Mouse (Mus musculus): ENCODE results near the gene Tnpo1.

GRCm38 (mm10) chr13:98845794-98846193 lies 80.4 kb downstream of the Tnpo1 start:
- TF ChIP-seq EP300 (IDR thresholded peaks at IDR 0.05; ENCODE audit: insufficient read depth, low read depth, low read length), result no peak
- TF ChIP-seq CTCF (IDR thresholded peaks at IDR 0.05; ENCODE audit: low read depth, low read length), result no peak
